Mouse (Mus musculus) embryo, embryonic 10 days (tissue): ENCODE measurements around the gene Ambra1.

Experiments used
- DNase-seq: peaks from one replicate; pipeline ENCODE4 v3.0.0-alpha.2; 2015; ENCODE audit warnings: low spot score

Gene Ambra1

GRCm38 (mm10) chr2:91872658-91873057 is 142.7 kb downstream of the Ambra1 start:
- no peak for DNase-seq

- no peak for DNase-seq
Measured at GRCm38 (mm10) chr2:91876000-91876805, 146.3 kb downstream of the Ambra1 start.

GRCm38 (mm10) chr2:91876806-91877140 is 146.8 kb downstream of the Ambra1 start:
- no peak for DNase-seq

- no peak for DNase-seq
Measured at GRCm38 (mm10) chr2:91878387-91879180, 148.7 kb downstream of the Ambra1 start.

- no peak for DNase-seq
Measured at GRCm38 (mm10) chr2:91883961-91884360, 154.0 kb downstream of the Ambra1 start.

GRCm38 (mm10) chr2:91884616-91885015 is 154.7 kb downstream of the Ambra1 start:
- DNase-seq: no peak

- no peak for DNase-seq
Measured at GRCm38 (mm10) chr2:91894716-91895115, 164.8 kb downstream of the Ambra1 start.

GRCm38 (mm10) chr2:91895401-91895800 is 165.5 kb downstream of the Ambra1 start:
- no peak for DNase-seq

GRCm38 (mm10) chr2:91897968-91898367 is 168.0 kb downstream of the Ambra1 start:
- DNase-seq: no peak

GRCm38 (mm10) chr2:91899141-91899540 is 169.2 kb downstream of the Ambra1 start:
- no peak for DNase-seq

GRCm38 (mm10) chr2:91900431-91900830 is 170.5 kb downstream of the Ambra1 start:
- no peak for DNase-seq

- DNase-seq: no peak
Measured at GRCm38 (mm10) chr2:91902336-91902735, 172.4 kb downstream of the Ambra1 start.

- DNase-seq: no peak
Measured at GRCm38 (mm10) chr2:91903171-91903925, 173.4 kb downstream of the Ambra1 start.

- DNase-seq: no peak
Measured at GRCm38 (mm10) chr2:91904618-91905307, 174.8 kb downstream of the Ambra1 start.

GRCm38 (mm10) chr2:91906141-91906540 is 176.2 kb downstream of the Ambra1 start:
- no peak for DNase-seq

- no peak for DNase-seq
Measured at GRCm38 (mm10) chr2:91912616-91913015, 182.7 kb downstream of the Ambra1 start.

GRCm38 (mm10) chr2:91913328-91914110 is 183.6 kb downstream of the Ambra1 start:
- no peak for DNase-seq

GRCm38 (mm10) chr2:91916346-91916977 is 186.5 kb downstream of the Ambra1 start:
- DNase-seq: no peak

GRCm38 (mm10) chr2:91917096-91917495 is 187.2 kb downstream of the Ambra1 start:
- DNase-seq: no peak

GRCm38 (mm10) chr2:91920130-91920529 is 190.2 kb downstream of the Ambra1 start:
- no peak for DNase-seq
